Mouse (Mus musculus) testis, postnatal 10 days (tissue): ENCODE measurements around the gene Mbd3.

Experiments used
- DNase-seq: peaks from one replicate; pipeline ENCODE4 v3.0.0; 2021; ENCODE audit warnings: low spot score

Gene Mbd3

GRCm38 (mm10) chr10:80423562-80423961, 24.2 kb upstream of the Mbd3 start:
- DNase-seq, result peak; percentile 64

- DNase-seq, result no peak
Observed at GRCm38 (mm10) chr10:80421651-80422472, 22.5 kb upstream of the Mbd3 start.

GRCm38 (mm10) chr10:80421208-80421607, 21.9 kb upstream of the Mbd3 start:
- no peak for DNase-seq

DNA sequence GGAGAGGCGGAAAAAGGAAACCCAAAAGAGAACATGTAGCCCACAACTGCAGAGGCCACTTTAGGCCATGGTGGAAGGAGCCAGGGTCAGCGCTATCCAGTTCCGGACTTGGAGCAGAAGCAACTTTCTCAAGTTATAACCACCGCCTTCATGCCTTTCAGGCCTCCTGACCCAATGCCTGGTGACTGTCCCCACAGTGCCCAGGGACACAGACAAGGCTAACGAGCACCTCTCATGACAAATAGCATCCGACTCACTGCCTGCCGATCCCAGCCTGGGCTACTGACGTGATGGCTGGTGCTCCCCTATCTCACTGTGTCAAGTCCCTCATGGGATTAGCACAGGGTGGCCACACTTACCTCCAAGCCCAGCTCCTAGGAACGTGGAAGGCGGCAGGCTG, 21.4 kb upstream of the Mbd3 start:
- DNase-seq, result no peak

- DNase-seq, result no peak
Observed at GRCm38 (mm10) chr10:80419419-80419818, 20.1 kb upstream of the Mbd3 start.

GRCm38 (mm10) chr10:80418311-80418710, 19.0 kb upstream of the Mbd3 start:
- DNase-seq, result no peak

DNA sequence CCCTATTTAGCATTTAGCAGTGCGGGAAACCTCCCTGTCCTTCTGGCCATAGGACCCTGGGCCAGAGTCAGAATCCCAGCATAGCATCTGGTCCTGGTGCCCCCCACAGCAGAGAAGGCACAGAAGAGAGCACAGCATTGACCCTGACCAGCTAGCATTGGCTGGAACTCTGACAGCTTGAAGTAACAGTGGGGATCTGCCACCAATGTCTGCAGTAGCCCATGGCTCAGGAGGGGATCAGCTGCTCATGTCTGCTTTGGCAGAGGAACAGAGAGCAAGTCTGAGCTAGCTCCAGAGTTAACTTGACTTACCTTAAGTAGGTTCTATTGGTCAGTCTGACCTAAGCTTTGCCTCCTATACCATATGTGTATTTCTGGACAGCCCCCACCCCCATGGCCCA, 18.5 kb upstream of the Mbd3 start:
- no peak for DNase-seq

- no peak for DNase-seq
Observed at GRCm38 (mm10) chr10:80417371-80417770, 18.0 kb upstream of the Mbd3 start.

DNA sequence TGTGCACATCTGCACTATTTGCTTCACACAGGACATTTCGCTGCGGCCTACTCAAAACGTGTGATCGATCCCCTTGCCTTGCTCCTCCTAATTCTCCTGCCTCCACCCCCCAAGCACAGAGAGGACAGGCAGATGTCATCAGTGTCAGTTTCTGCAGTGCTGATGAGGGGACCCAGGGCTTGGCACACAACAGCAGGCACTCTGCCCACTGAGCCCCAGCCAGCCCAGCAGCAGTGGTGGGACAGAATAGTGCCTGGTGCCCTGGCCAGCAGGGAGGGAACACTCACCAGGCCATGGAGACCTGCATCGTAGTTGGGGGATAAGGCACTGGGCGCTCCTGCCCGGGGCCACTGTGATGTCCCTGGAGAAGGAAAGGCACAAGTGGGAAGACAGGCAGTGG, 16.2 kb upstream of the Mbd3 start:
- DNase-seq, result no peak

- no peak for DNase-seq
Observed at GRCm38 (mm10) chr10:80412656-80413541, 13.5 kb upstream of the Mbd3 start.

- DNase-seq, result no peak
Observed at GRCm38 (mm10) chr10:80407924-80408323, 8.6 kb upstream of the Mbd3 start.

DNA sequence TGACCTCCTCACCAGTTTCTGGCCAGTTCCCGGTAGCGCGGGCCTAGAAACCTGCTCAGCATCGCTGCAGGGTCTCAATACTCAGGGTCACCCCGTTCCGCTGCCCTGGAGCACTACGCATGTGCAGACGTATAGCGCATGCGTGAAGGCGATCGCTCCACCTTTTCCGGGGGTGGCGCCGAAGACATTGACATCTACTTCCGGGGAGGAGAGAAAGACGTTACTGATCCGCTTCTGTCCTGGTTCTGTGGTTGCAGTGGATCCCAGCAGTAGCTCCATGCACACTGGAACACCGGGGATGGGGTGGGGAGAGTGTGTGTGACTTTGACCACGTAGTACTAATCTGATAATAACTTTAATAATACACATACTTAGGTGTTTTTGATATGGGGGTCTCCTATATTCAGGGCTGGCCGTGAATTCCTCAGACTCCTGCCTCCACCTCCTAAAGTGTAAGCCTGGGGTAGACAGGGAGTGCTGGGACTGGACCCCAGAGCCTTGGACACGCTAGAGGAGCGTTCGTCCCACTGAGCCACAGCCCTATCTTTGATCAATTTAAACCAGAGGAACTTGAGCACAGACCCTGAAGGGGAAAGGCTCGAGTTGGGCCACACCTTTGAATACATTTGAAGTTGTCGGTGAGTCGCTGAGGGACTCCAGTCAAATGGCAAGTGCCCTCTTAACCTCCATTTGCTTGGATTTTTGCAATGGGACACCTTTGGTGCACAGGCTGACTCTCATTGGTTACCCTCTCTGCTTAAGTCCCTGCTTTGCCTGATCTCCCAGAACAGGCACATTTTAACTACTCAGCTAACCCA, 7.5 kb upstream of the Mbd3 start, which contains the start of gene Uqcr11:
Gene Uqcr11 (minus strand): TSS at position 147 of the 818 bp plus-strand sequence.
- peak; percentile 92 for DNase-seq

DNA sequence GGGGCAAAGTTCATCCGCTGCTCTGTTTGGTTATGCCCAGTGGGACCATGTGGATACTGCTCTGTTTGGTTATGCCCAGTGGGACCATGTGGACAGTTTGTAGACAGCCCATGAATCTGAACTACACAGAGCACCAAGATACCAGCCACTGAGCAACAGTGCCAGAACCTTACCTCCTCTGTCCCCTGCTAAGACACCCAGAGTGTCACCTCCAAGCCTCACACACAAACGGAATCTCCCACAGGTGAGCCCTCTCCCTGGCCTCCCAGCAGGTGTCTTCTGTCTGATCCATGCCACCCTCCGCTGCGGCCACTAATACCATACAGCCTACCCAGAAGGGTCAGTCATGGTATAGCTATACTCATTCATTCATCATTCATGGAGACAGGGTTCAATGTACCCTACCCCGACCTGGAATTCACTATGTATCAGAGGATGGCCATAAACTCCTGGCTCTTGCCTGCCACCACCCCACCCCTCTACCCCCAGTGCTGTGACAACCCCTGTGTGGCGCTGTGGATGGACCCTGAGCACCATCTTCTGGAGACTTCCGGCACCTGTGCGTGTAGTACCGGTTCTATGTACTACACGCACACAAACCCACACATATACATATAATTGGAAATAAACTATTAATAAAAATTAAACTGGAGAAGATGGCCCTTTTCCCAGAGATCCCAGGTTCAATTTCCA, 6.3 kb upstream of the Mbd3 start:
- DNase-seq, result no peak

- peak; percentile 62 for DNase-seq
Observed at GRCm38 (mm10) chr10:80403044-80403692, 3.8 kb upstream of the Mbd3 start.

DNA sequence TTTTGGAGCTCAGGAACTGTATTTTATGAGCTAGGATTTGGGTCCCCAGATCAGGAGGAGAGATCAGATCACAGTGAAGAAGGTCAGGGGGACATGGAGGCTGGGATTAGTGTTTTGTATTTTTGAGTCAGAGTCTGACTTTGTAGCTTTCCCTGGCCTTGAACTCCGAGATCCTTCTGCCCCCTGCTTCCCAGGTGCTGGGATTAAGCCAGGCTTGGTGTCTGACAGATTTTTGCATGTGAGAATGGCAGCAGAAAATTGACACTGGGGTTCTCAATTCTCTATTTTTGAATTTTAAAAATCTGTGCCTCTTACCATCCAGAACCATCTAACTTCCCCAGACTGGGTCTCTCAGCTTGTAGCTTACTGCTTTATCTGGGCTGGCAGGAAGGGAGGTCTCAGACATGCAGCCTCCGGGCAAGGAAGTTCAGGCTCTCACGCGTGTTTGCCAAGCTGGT, 1.4 kb upstream of the Mbd3 start:
- DNase-seq, result no peak

GRCm38 (mm10) chr10:80399973-80400703, 788 bp upstream of the Mbd3 start:
- no peak for DNase-seq

DNA sequence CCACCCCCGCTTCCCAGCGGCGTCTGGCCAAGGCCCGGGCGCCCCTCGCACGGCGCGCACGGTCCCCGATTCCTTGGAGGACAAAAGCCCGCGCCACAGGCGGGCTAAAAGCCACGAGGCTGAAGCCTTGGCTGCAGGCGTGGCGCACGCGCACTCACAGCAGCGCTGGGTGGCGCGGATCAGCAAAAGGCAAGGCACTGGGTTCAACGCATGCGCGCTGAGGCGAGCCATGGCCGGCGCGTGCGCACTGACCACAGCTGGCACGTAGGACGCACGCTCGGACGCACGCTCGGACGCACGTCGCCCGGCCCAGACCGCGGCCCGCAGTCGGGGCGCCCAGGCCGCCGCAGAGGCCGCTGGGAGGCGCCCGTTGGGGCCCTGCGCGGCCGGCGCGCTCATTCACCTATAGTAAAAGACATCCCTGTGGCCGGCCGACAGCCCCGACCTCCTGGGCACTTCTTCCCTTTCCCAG, 595 bp downstream of the Mbd3 start:
- peak; percentile 98 for DNase-seq

DNA sequence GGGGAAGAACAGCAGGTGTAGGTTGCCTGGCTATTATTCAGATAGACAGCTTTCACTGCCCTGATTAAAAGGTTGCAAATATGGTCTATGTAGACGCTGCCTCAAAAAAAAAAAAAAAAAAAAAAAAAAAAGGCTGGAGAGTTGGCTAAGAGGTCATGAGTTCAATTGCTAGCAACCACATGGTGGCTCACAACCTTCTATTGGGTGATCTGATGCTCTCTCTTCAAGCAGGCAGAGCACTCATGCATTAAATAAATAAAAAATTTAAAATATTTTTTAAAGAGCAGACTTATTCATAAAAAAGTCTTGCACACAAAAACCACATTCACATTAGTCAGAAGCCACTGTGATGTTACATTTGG, 1.2 kb downstream of the Mbd3 start:
- no peak for DNase-seq

DNA sequence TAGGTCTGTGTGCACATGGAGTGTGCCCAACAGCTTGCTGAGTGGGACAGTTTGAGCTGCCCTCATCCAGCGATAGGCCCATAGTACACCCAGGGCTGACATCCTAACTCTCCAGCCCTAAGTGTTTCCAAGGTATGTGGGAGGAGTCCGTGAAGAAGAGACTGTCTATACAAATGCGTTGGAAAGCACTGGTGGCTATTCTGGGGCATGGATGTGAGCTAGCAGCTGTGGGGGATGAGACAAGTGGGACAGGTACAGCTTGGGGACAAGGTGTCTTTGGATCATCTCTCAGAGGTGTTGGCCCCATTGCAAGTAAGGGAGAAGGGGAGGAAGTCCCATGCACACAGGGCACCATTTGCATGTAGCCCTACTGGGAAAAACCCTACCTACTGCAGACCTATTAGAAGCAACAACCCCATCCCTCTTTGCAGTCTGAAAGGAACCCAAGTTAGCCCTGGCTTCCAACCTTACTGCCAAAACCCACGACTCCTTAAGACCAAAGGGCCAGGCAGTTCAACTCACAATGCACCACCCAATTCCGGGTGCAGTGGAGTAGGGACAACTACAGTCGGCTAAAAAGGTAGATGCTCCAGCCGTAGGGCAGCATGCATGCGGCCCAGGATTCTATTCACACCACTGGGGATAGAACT, 1.7 kb downstream of the Mbd3 start:
- no peak for DNase-seq
